Mouse (Mus musculus): ENCODE measurements at regions not wholly inside any gene's neighbourhood (a gene's known extent, or its start where the extent isn't known, plus 50 kb on each side); places are given as distances from the start of the nearest gene placed in this dataset.
"Not testable (repeated sequence)": the region's sequence is repeated elsewhere in the genome, so short reads cannot be mapped to it uniquely, and the experiment has no call there.

- in situ Hi-C loops (cut with MboI; ENCODE audit: low pct_unique_long_range_greater_than_20kb in 1 of 2, low sequenced_read_pairs in 2 of 2, unreplicated experiment in 1 of 2), result not testable (repeated sequence)
Observed at GRCm38 (mm10) chr6:133724627-133725026, 128.9 kb downstream of the Kap start.

GRCm38 (mm10) chr6:133706712-133707111, 146.8 kb downstream of the Kap start:
- in situ Hi-C loops (cut with MboI; ENCODE audit: low pct_unique_long_range_greater_than_20kb in 1 of 2, low sequenced_read_pairs in 2 of 2, unreplicated experiment in 1 of 2), result loop anchor here in 1 of 2 experiments (10.0 kb wide), 1 partner anchor 158 kb away; no protein-coding TSS in a partner anchor

- in situ Hi-C loops (cut with MboI; ENCODE audit: low pct_unique_long_range_greater_than_20kb in 1 of 2, low sequenced_read_pairs in 2 of 2, unreplicated experiment in 1 of 2), result loop anchor here in 1 of 2 experiments (10.0 kb wide), 1 partner anchor 163 kb away; no protein-coding TSS in a partner anchor
Observed at GRCm38 (mm10) chr6:133701625-133702024, 151.9 kb downstream of the Kap start.

Data from mouse embryonic stem cell (cell line).